Mouse (Mus musculus): ENCODE data around the gene Lamb2. TPM values are rescaled to one million over a fixed set of nuclear protein-coding genes. Genes with fewer than 3 reads are reported as not detected.

The Lamb2 gene
- polyA plus RNA-seq, 1 experiment from 2014 or later: 8.3 TPM

GRCm38 (mm10) chr9:108485301-108485875 is 5.9 kb downstream of the Lamb2 start:
- Histone ChIP-seq H3K4me1 (ENCODE audit: control insufficient read depth, insufficient read depth, low read length) (peaks cover 6% of the 10 kb centered on the region), H3K9ac (replicated peaks; ENCODE audit: low read depth, low read length) (no peak overlapping the region), H3K9me3 (ENCODE audit: control insufficient read depth, low read length) (no peaks in the 10 kb centered on the region), H3K4me3 (ENCODE audit: low read depth, low read length) (no peak overlapping the region), H3K27me3 (ENCODE audit: control insufficient read depth, insufficient read depth, low read length) (no peaks in the 10 kb centered on the region), H3K4me2 (ENCODE audit: low read depth, low read length) (no peak overlapping the region), H3K27ac (ENCODE audit: low read depth, low read length) (no peak overlapping the region), H3K36me3 (ENCODE audit: control insufficient read depth, insufficient read depth, low read length) (no peaks in the 10 kb centered on the region)
- 94% methylated on average over 19 of the region's 19 CpGs for WGBS
- ATAC-seq (ENCODE audit: low read depth): no peak

GRCm38 (mm10) chr9:108486973-108487530 is 7.5 kb downstream of the Lamb2 start:
- no peaks in the 10 kb centered on the region for H3K9me3 ChIP-seq (ENCODE audit: control insufficient read depth, low read length)
- 95% methylated on average over 8 of the region's 8 CpGs for WGBS
- H3K27ac ChIP-seq (ENCODE audit: low read depth, low read length): no peak overlapping the region
- no peaks in the 10 kb centered on the region for H3K27me3 ChIP-seq (ENCODE audit: control insufficient read depth, insufficient read depth, low read length)
- no peak overlapping the region for H3K9ac ChIP-seq (replicated peaks; ENCODE audit: low read depth, low read length)
- H3K36me3 ChIP-seq (ENCODE audit: control insufficient read depth, insufficient read depth, low read length): no peaks in the 10 kb centered on the region
- H3K4me2 ChIP-seq (ENCODE audit: low read depth, low read length): no peak overlapping the region
- ATAC-seq (ENCODE audit: low read depth): no peak
- no peak overlapping the region for H3K4me3 ChIP-seq (ENCODE audit: low read depth, low read length)
- H3K4me1 ChIP-seq (ENCODE audit: control insufficient read depth, insufficient read depth, low read length): peaks cover 15% of the 10 kb centered on the region

GRCm38 (mm10) chr9:108488403-108488802 is 8.9 kb downstream of the Lamb2 start:
- Histone ChIP-seq H3K27ac (ENCODE audit: low read depth, low read length) (no peak overlapping the region), H3K9ac (replicated peaks; ENCODE audit: low read depth, low read length) (no peak overlapping the region), H3K36me3 (ENCODE audit: control insufficient read depth, insufficient read depth, low read length) (peaks cover 7% of the 10 kb centered on the region; the same call in 1 of the 2 replicates), H3K9me3 (ENCODE audit: control insufficient read depth, low read length) (no peaks in the 10 kb centered on the region), H3K4me3 (ENCODE audit: low read depth, low read length) (no peak overlapping the region), H3K4me1 (ENCODE audit: control insufficient read depth, insufficient read depth, low read length) (peaks cover 17% of the 10 kb centered on the region), H3K27me3 (ENCODE audit: control insufficient read depth, insufficient read depth, low read length) (no peaks in the 10 kb centered on the region), H3K4me2 (ENCODE audit: low read depth, low read length) (no peak overlapping the region)
- 94% methylated on average over 17 of the region's 17 CpGs for whole genome bisulfite sequencing
- ATAC-seq (ENCODE audit: low read depth): no peak

GRCm38 (mm10) chr9:108489215-108489614 is 9.7 kb downstream of the Lamb2 start:
- no peak for ATAC-seq (ENCODE audit: low read depth)
- Histone ChIP-seq H3K4me2 (ENCODE audit: low read depth, low read length) (no peak overlapping the region), H3K4me3 (ENCODE audit: low read depth, low read length) (no peak overlapping the region), H3K9ac (replicated peaks; ENCODE audit: low read depth, low read length) (no peak overlapping the region), H3K4me1 (ENCODE audit: control insufficient read depth, insufficient read depth, low read length) (peaks cover 17% of the 10 kb centered on the region), H3K36me3 (ENCODE audit: control insufficient read depth, insufficient read depth, low read length) (peaks cover 15% of the 10 kb centered on the region), H3K27me3 (ENCODE audit: control insufficient read depth, insufficient read depth, low read length) (no peaks in the 10 kb centered on the region), H3K9me3 (ENCODE audit: control insufficient read depth, low read length) (no peaks in the 10 kb centered on the region), H3K27ac (ENCODE audit: low read depth, low read length) (no peak overlapping the region)
- WGBS: 97% methylated on average over 20 of the region's 20 CpGs

- 63% methylated on average over 26 of the region's 26 CpGs for WGBS
- Histone ChIP-seq H3K4me1 (ENCODE audit: control insufficient read depth, insufficient read depth, low read length) (peaks cover 17% of the 10 kb centered on the region), H3K27me3 (ENCODE audit: control insufficient read depth, insufficient read depth, low read length) (no peaks in the 10 kb centered on the region), H3K27ac (ENCODE audit: low read depth, low read length) (peak overlapping the region; percentile 97), H3K9ac (replicated peaks; ENCODE audit: low read depth, low read length) (peak overlapping the region; percentile 94), H3K9me3 (ENCODE audit: control insufficient read depth, low read length) (no peaks in the 10 kb centered on the region), H3K4me2 (ENCODE audit: low read depth, low read length) (peak overlapping the region; percentile 92), H3K36me3 (ENCODE audit: control insufficient read depth, insufficient read depth, low read length) (peaks cover 22% of the 10 kb centered on the region), H3K4me3 (ENCODE audit: low read depth, low read length) (peak overlapping the region; percentile 96)
- ATAC-seq (ENCODE audit: low read depth): peak; percentile 33
These were observed 10.4 kb downstream of the Lamb2 start for GRCm38 (mm10) chr9:108489702-108490558.

GRCm38 (mm10) chr9:108490559-108491285 is 11.2 kb downstream of the Lamb2 start, which contains the start of gene Usp19:
Gene Usp19 (plus strand): TSS chr9:108490602.
- WGBS: under 1% methylated on average over 69 of the region's 69 CpGs
- H3K27me3 ChIP-seq (ENCODE audit: control insufficient read depth, insufficient read depth, low read length): no peaks in the 10 kb centered on the region

GRCm38 (mm10) chr9:108491286-108491580 is 11.7 kb downstream of the Lamb2 start:
- 11% methylated on average over 12 of the region's 12 CpGs for WGBS
- no peak for ATAC-seq (ENCODE audit: low read depth)

More at GRCm38 (mm10) chr9:108490559-108491285, 11.2 kb downstream of the Lamb2 start, which contains the start of gene Usp19:
- peak; percentile 95 for ATAC-seq (ENCODE audit: low read depth)
- no peaks in the 10 kb centered on the region for H3K9me3 ChIP-seq (ENCODE audit: control insufficient read depth, low read length)
- peaks cover 30% of the 10 kb centered on the region for H3K36me3 ChIP-seq (ENCODE audit: control insufficient read depth, insufficient read depth, low read length)
- H3K4me3 ChIP-seq (ENCODE audit: low read depth, low read length): peak within 1 kb of the TSS; percentile 96
- peaks cover 17% of the 10 kb centered on the region for H3K4me1 ChIP-seq (ENCODE audit: control insufficient read depth, insufficient read depth, low read length)
- peak within 1 kb of the TSS; percentile 94 for H3K9ac ChIP-seq (replicated peaks; ENCODE audit: low read depth, low read length)
- peak within 1 kb of the TSS; percentile 92 for H3K4me2 ChIP-seq (ENCODE audit: low read depth, low read length)
- peak within 1 kb of the TSS; percentile 97 for H3K27ac ChIP-seq (ENCODE audit: low read depth, low read length)

GRCm38 (mm10) chr9:108492043-108492750 is 12.7 kb downstream of the Lamb2 start:
- Histone ChIP-seq H3K36me3 (ENCODE audit: control insufficient read depth, insufficient read depth, low read length) (peaks cover 45% of the 10 kb centered on the region), H3K27me3 (ENCODE audit: control insufficient read depth, insufficient read depth, low read length) (no peaks in the 10 kb centered on the region), H3K4me2 (ENCODE audit: low read depth, low read length) (peak overlapping the region; percentile 92), H3K4me1 (ENCODE audit: control insufficient read depth, insufficient read depth, low read length) (peaks cover 17% of the 10 kb centered on the region), H3K27ac (ENCODE audit: low read depth, low read length) (no peak overlapping the region), H3K4me3 (ENCODE audit: low read depth, low read length) (peak overlapping the region; percentile 96), H3K9me3 (ENCODE audit: control insufficient read depth, low read length) (no peaks in the 10 kb centered on the region), H3K9ac (replicated peaks; ENCODE audit: low read depth, low read length) (no peak overlapping the region; the same call in 1 of the 2 replicates)
- 82% methylated on average over 16 of the region's 16 CpGs for WGBS
- no peak for ATAC-seq (ENCODE audit: low read depth)

More at GRCm38 (mm10) chr9:108491286-108491580, 11.7 kb downstream of the Lamb2 start:
- H3K4me3 ChIP-seq (ENCODE audit: low read depth, low read length): peak overlapping the region; percentile 96
- H3K27me3 ChIP-seq (ENCODE audit: control insufficient read depth, insufficient read depth, low read length): no peaks in the 10 kb centered on the region
- H3K4me2 ChIP-seq (ENCODE audit: low read depth, low read length): peak overlapping the region; percentile 92
- peaks cover 35% of the 10 kb centered on the region for H3K36me3 ChIP-seq (ENCODE audit: control insufficient read depth, insufficient read depth, low read length)
- H3K9me3 ChIP-seq (ENCODE audit: control insufficient read depth, low read length): no peaks in the 10 kb centered on the region
- H3K4me1 ChIP-seq (ENCODE audit: control insufficient read depth, insufficient read depth, low read length): peaks cover 17% of the 10 kb centered on the region
- H3K9ac ChIP-seq (replicated peaks; ENCODE audit: low read depth, low read length): peak overlapping the region; percentile 94
- peak overlapping the region; percentile 97 for H3K27ac ChIP-seq (ENCODE audit: low read depth, low read length)
